Mouse (Mus musculus) liver, embryonic 12.5 days (tissue): ENCODE measurements around the gene Ankrd33b. TPM values are rescaled to one million over a fixed set of nuclear protein-coding genes. Genes with fewer than 3 reads are reported as not detected.

Experiments used
- ATAC-seq: fragments of 200-750 bp; cut with Nextera tagmentation; 2 replicates; pipeline ENCODE4 v1.8.0; 2017; ENCODE audit warnings: moderate number of reproducible peaks, mild to moderate bottlenecking, moderate library complexity
- H3K27ac ChIP-seq: fragments of 300-500 bp; sonication (generic); 2 replicates; pipeline ENCODE4 v1.5.1; 2016; ENCODE audit warnings: mild to moderate bottlenecking
- H3K27me3 ChIP-seq: fragments of 300-500 bp; sonication (generic); replicated peaks from 2 replicates; pipeline ENCODE4 v1.6.1; 2016; ENCODE audit warnings: mild to moderate bottlenecking, moderate library complexity
- H3K36me3 ChIP-seq: fragments of 300-500 bp; sonication (generic); 2 replicates; pipeline ENCODE4 v1.6.1; 2016; ENCODE audit warnings: mild to moderate bottlenecking, moderate library complexity
- H3K4me1 ChIP-seq: fragments of 300-500 bp; sonication (generic); 2 replicates; pipeline ENCODE4 v1.6.1; 2016
- H3K4me2 ChIP-seq: fragments of 300-500 bp; sonication (generic); 2 replicates; pipeline ENCODE4 v1.6.1; 2016; ENCODE audit warnings: mild to moderate bottlenecking, moderate library complexity
- H3K4me3 ChIP-seq: fragments of 300-500 bp; sonication (generic); 2 replicates; pipeline ENCODE4 v1.5.1; 2016; ENCODE audit warnings: mild to moderate bottlenecking, moderate library complexity
- H3K9ac ChIP-seq: fragments of 300-500 bp; sonication (generic); 2 replicates; pipeline ENCODE4 v1.6.1; 2016; ENCODE audit warnings: mild to moderate bottlenecking, moderate library complexity
- H3K9me3 ChIP-seq: fragments of 300-500 bp; sonication (generic); replicated peaks from 2 replicates; pipeline ENCODE4 v1.6.1; 2016; ENCODE audit warnings: mild to moderate bottlenecking, moderate library complexity
- WGBS: fragments of 180-500 bp; shearing (Covaris S2); methylation state at CpG from one replicate; pipeline ENCODE4 v1.1.7; 2016; ENCODE audit not compliant: insufficient replicate concordance; 5-methylcytosine and 5-hydroxymethylcytosine counted together
- polyA plus RNA-seq: library from polyadenylated mRNA; unstranded; fragments of >200 nt; fragmentation: Nextera tagmentation; extraction: Ambion mirVana; gene quantifications from 2 replicates; pipeline ENCODE4 v1.2.1, GENCODE M21; 2016

The Ankrd33b gene
- polyA plus RNA-seq, 1 experiment from 2014 or later = 0.50 TPM

GRCm38 (mm10) chr15:31254939-31255535, 112.5 kb downstream of the Ankrd33b start:
- Histone ChIP-seq H3K9me3 (no peaks in the 10 kb centered on the region), H3K4me1 (peaks cover 39% of the 10 kb centered on the region), H3K27ac (no peak overlapping the region), H3K27me3 (no peaks in the 10 kb centered on the region), H3K9ac (no peak overlapping the region), H3K4me3 (no peak overlapping the region), H3K36me3 (no peaks in the 10 kb centered on the region), H3K4me2 (no peak overlapping the region)
- 76% methylated on average over 9 of the region's 9 CpGs for WGBS
- no peak for ATAC-seq

DNA sequence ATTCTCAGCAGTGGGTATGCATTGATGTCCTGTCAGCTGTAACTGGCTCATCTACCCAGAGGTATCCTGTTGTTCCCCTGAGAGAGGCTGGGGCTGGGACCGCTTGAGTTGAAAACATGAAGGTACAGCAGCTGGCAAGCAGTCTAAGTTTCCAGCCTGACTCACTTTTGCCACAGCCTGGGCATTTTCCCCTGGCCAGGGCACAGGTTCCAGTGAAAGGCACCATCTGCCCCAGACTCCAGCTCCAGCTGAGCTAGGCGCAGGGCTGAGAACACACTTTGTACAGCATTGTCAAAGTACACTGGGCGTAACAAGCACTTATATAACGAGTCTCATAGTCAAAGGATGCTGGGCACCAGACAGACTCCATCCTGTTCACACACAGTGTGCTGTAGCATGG, 113.6 kb downstream of the Ankrd33b start:
- no peak overlapping the region for H3K27ac ChIP-seq
- H3K4me2 ChIP-seq = no peak overlapping the region
- 85% methylated on average over 4 of the region's 4 CpGs for WGBS
- no peaks in the 10 kb centered on the region for H3K27me3 ChIP-seq
- ATAC-seq = no peak
- peaks cover 42% of the 10 kb centered on the region for H3K4me1 ChIP-seq
- no peaks in the 10 kb centered on the region for H3K36me3 ChIP-seq
- H3K9ac ChIP-seq = no peak overlapping the region
- no peak overlapping the region for H3K4me3 ChIP-seq
- no peaks in the 10 kb centered on the region for H3K9me3 ChIP-seq

- Histone ChIP-seq H3K27ac (no peak overlapping the region), H3K4me2 (no peak overlapping the region), H3K4me3 (no peak overlapping the region), H3K9ac (no peak overlapping the region), H3K4me1 (peaks cover 48% of the 10 kb centered on the region), H3K9me3 (no peaks in the 10 kb centered on the region), H3K36me3 (0 out of 2 replicates have a peak, but pooled peaks cover under 1% of the 10 kb centered on the region), H3K27me3 (no peaks in the 10 kb centered on the region)
- ATAC-seq = no peak
- WGBS = 57% methylated on average over 8 of the region's 8 CpGs
Observed at GRCm38 (mm10) chr15:31253380-31253779, 114.1 kb downstream of the Ankrd33b start.

- 0 out of 2 replicates have a peak, but pooled peaks cover 6% of the 10 kb centered on the region for H3K36me3 ChIP-seq
- H3K9ac ChIP-seq = peak overlapping the region; percentile 23; the same call in 1 of the 2 replicates
- H3K27ac ChIP-seq = no peak overlapping the region; the same call in 1 of the 2 replicates
- H3K27me3 ChIP-seq = no peaks in the 10 kb centered on the region
- peaks cover 47% of the 10 kb centered on the region for H3K4me1 ChIP-seq
- peak; percentile 62 for ATAC-seq
- no peak overlapping the region for H3K4me3 ChIP-seq
- WGBS = 43% methylated on average over 16 of the region's 16 CpGs
- peak overlapping the region; percentile 13; the same call in 1 of the 2 replicates for H3K4me2 ChIP-seq
- H3K9me3 ChIP-seq = no peaks in the 10 kb centered on the region
Observed at GRCm38 (mm10) chr15:31252590-31253311, 114.8 kb downstream of the Ankrd33b start.

- WGBS = 81% methylated on average over 6 of the region's 6 CpGs
- Histone ChIP-seq H3K9ac (no peak overlapping the region), H3K4me1 (peaks cover 44% of the 10 kb centered on the region), H3K27ac (no peak overlapping the region), H3K9me3 (no peaks in the 10 kb centered on the region), H3K27me3 (no peaks in the 10 kb centered on the region), H3K36me3 (0 out of 2 replicates have a peak, but pooled peaks cover 7% of the 10 kb centered on the region), H3K4me3 (no peak overlapping the region), H3K4me2 (no peak overlapping the region)
- no peak for ATAC-seq
Observed at GRCm38 (mm10) chr15:31251189-31251588, 116.3 kb downstream of the Ankrd33b start.

DNA sequence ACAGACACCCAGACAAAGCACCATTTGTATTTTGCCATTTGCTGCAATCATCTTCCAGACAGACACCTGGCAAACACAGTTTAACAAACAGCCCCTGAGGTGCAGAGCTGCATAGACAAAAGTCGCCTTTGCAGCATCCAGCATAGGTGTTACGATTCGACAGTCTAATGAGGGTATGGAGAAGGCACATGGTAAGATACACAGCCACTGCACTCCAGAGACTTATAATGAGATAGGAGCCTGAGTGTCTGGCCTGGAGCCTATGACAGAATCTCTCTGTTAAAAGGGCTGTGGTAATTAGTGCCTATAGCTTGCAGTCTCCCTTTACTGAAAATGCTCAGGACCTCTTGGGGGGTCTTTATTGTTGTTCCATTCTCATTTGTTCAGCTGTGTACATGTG, 116.8 kb downstream of the Ankrd33b start:
- Histone ChIP-seq H3K27ac (no peak overlapping the region), H3K36me3 (0 out of 2 replicates have a peak, but pooled peaks cover 7% of the 10 kb centered on the region), H3K27me3 (no peaks in the 10 kb centered on the region), H3K4me3 (no peak overlapping the region), H3K9ac (no peak overlapping the region), H3K9me3 (no peaks in the 10 kb centered on the region), H3K4me1 (peaks cover 44% of the 10 kb centered on the region), H3K4me2 (no peak overlapping the region)
- ATAC-seq = no peak
- 83% methylated on average over 3 of the region's 3 CpGs for WGBS

DNA sequence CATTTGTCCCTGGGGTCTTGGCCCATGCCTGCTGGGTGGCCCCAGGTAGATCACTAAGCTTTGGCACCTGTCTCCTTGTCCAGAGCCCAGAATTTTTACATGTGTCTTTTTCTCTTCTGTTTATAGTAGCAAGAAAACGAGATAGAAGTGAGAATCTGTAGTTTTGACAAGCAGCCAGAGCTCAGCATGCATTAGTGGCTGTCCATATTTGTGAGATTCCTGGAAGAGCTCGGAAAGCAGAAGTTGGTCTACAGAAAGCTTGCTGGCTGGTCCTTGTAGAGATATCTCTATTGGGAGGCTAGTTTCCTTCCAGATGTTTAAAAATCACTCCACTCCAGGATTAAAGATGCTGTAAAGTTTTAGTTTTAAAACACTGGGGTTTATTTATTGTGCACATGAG, 117.5 kb downstream of the Ankrd33b start:
- Histone ChIP-seq H3K27ac (no peak overlapping the region), H3K27me3 (no peaks in the 10 kb centered on the region), H3K4me3 (no peak overlapping the region), H3K9ac (no peak overlapping the region), H3K4me2 (no peak overlapping the region), H3K9me3 (no peaks in the 10 kb centered on the region), H3K4me1 (peaks cover 44% of the 10 kb centered on the region), H3K36me3 (0 out of 2 replicates have a peak, but pooled peaks cover 7% of the 10 kb centered on the region)
- 38% methylated on average over 2 of the region's 2 CpGs for WGBS
- ATAC-seq = no peak

DNA sequence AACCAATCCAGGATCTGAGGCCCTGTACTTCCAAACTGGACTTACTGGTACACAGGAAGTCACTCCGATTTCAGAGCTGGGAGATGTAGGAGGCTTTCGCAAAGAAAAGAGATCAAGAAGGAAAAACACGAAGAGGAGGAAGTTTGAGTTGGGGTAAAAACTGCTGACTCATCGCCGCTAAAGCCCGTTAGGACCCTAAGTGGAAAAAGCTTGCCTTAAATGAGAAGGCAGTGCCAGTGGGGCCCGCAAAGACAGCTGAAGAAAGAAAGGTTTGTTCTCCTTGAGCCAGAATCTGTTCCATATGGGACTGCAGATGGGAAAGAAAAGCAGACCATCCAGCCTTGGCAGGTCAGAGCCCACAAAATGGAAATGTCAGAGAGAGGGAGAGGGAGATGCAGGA, 118.6 kb downstream of the Ankrd33b start:
- Histone ChIP-seq H3K4me2 (no peak overlapping the region), H3K4me3 (no peak overlapping the region), H3K27me3 (no peaks in the 10 kb centered on the region), H3K27ac (no peak overlapping the region), H3K9me3 (no peaks in the 10 kb centered on the region), H3K4me1 (peaks cover 44% of the 10 kb centered on the region), H3K36me3 (peaks cover 8% of the 10 kb centered on the region; the same call in 1 of the 2 replicates), H3K9ac (no peak overlapping the region)
- WGBS = 35% methylated on average over 7 of the region's 7 CpGs
- no peak for ATAC-seq

GRCm38 (mm10) chr15:31247035-31247434, 120.5 kb downstream of the Ankrd33b start:
- H3K27ac ChIP-seq = no peak overlapping the region

GRCm38 (mm10) chr15:31245934-31246333, 121.6 kb downstream of the Ankrd33b start:
- H3K4me2 ChIP-seq = no peak overlapping the region
- H3K4me3 ChIP-seq = no peak overlapping the region
- peaks cover 26% of the 10 kb centered on the region for H3K36me3 ChIP-seq
- H3K27me3 ChIP-seq = no peaks in the 10 kb centered on the region
- H3K9me3 ChIP-seq = no peaks in the 10 kb centered on the region
- no peak overlapping the region for H3K9ac ChIP-seq
- H3K27ac ChIP-seq = no peak overlapping the region
- peaks cover 24% of the 10 kb centered on the region for H3K4me1 ChIP-seq
- ATAC-seq = no peak
- WGBS = 77% methylated on average over 9 of the region's 9 CpGs

More at GRCm38 (mm10) chr15:31247035-31247434, 120.5 kb downstream of the Ankrd33b start:
- H3K27me3 ChIP-seq = no peaks in the 10 kb centered on the region
- WGBS = 77% methylated on average over 9 of the region's 9 CpGs
- no peak overlapping the region for H3K9ac ChIP-seq
- no peak for ATAC-seq
- H3K4me1 ChIP-seq = peaks cover 35% of the 10 kb centered on the region
- H3K4me2 ChIP-seq = no peak overlapping the region
- no peak overlapping the region for H3K4me3 ChIP-seq
- no peaks in the 10 kb centered on the region for H3K9me3 ChIP-seq
- peaks cover 15% of the 10 kb centered on the region for H3K36me3 ChIP-seq

DNA sequence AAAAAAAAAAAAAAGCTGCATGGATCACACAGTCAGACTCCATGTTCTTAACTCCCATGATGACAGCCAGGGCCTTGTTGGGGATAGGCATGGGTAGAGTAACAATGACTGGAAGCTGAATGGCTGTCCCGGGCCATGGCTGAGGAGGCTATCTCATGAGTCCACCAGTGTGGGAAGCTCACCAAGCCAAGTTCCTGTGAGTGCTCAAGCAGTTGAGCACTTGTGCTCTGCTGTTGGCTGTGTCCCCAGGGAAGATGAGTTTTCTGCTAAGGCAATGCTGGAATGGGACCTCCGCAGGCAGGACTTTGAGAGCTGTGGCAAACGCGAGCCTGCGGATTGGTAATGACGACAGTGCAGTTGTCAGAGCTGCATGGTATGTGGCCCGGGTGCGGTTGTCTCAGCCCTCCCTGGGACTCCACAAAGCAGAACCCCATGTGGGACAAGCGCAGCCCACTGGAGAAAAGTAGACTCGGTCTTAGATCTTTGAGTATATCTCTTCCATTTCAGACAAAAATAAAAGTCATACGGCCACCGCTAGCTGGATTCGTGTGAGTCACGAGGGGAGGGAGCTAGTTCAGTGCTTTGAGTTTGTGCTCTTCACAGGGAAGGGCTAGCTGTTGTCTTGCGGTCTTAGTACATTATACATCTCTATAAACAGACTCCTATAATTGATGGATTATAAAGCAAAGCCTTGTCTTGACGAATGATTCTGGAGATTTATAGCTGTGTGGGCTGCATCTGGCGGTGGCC, 122.7 kb downstream of the Ankrd33b start:
- Histone ChIP-seq H3K4me2 (no peak overlapping the region), H3K27ac (no peak overlapping the region), H3K4me3 (no peak overlapping the region), H3K4me1 (peaks cover 17% of the 10 kb centered on the region), H3K9me3 (no peaks in the 10 kb centered on the region), H3K36me3 (peaks cover 37% of the 10 kb centered on the region), H3K9ac (no peak overlapping the region), H3K27me3 (no peaks in the 10 kb centered on the region)
- WGBS = 84% methylated on average over 17 of the region's 17 CpGs
- no peak for ATAC-seq

- Histone ChIP-seq H3K27me3 (no peaks in the 10 kb centered on the region), H3K4me2 (no peak overlapping the region), H3K36me3 (peaks cover 39% of the 10 kb centered on the region), H3K9ac (no peak overlapping the region), H3K9me3 (no peaks in the 10 kb centered on the region), H3K4me1 (peaks cover 12% of the 10 kb centered on the region), H3K27ac (no peak overlapping the region), H3K4me3 (no peak overlapping the region)
- 43% methylated on average over 10 of the region's 10 CpGs for WGBS
- ATAC-seq = no peak
Observed at GRCm38 (mm10) chr15:31243260-31243659, 124.3 kb downstream of the Ankrd33b start.
